Mouse (Mus musculus) megakaryocyte, embryonic 14.5 days (primary cell): ENCODE measurements around the gene Vps18.

ENCODE experiments used
- FLI1 ChIP-seq: IDR thresholded peaks from 2 replicates; pipeline ENCODE4 v1.6.1; 2012; ENCODE audit warnings: low read length, inconsistent platforms, mixed read lengths
- GATA1 ChIP-seq: IDR thresholded peaks from 3 replicates; pipeline ENCODE4 v1.6.1; 2012; ENCODE audit warnings: mixed read lengths, low read length, inconsistent platforms, borderline replicate concordance

- no peak for TF ChIP-seq GATA1
- TF ChIP-seq FLI1 = no peak
These were observed 9.0 kb downstream of the Vps18 start for GRCm38 (mm10) chr2:119297506-119297905.
